ENCODE assay signal across 17 mouse cellular contexts in the genomic region with DNA sequence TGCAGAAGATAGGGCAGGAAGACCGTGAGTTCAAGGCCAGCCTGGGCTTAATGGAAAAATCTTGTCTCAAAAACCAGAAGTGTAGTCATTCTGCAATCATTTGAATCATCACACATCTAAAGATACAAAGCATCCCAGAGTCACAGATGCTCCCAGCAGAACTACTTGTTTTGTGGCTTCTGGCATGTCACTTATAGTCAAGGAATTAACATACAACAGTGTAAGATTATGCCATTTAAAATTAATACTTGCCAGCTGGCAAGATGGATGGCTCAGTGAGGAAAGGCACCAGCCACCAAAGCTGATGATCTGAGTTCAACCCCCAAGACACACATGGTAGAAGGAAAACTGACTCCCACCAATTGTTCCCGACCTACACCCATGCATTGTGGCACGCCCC.
"Had no signal": no experiment of that assay in that cellular context is flagged by ENCODE, and none has a peak within 500 bp of the region (broad histone marks: within the 10 kb centered on the region; RNA-seq: fewer than 3 reads in every experiment).

No protein-coding gene starts in this region.

- H3K27ac ChIP-seq: midbrain, embryonic 10.5 days; midbrain, embryonic 12.5 days; neural tube, embryonic 13.5 days; neural tube, embryonic 15.5 days had no signal

- H3K4me1 ChIP-seq: midbrain, embryonic 10.5 days had no signal

- DNase-seq: lung, embryonic 14.5 days; lung, postnatal 10 days; lung, postnatal 4 days; midbrain, embryonic 14.5 days; retina, postnatal 1 day; right cerebral cortex, adult 18-20 months; right cerebral cortex, postnatal 25 days; right cerebral cortex, postnatal 4 days; spleen, adult 18-20 months; thymus, adult 18-20 months; thymus, postnatal 14 days; thymus, postnatal 36 days had no signal

- H3K4me3 ChIP-seq: midbrain, embryonic 10.5 days; midbrain, embryonic 12.5 days; myocyte; neural tube, embryonic 13.5 days; neural tube, embryonic 15.5 days had no signal

- H3K27me3 ChIP-seq: midbrain, embryonic 12.5 days; neural tube, embryonic 13.5 days; neural tube, embryonic 15.5 days had no signal
